Mouse (Mus musculus) lung, adult 2 months (tissue): ENCODE measurements around the gene Slc22a23. TPM values are rescaled to one million over a fixed set of nuclear protein-coding genes. Genes with fewer than 3 reads are reported as not detected.

Experiments
- DNase-seq: peaks from one replicate; pipeline ENCODE4 v3.0.0; 2022
- H3K4me1 ChIP-seq: fragments of 200-500 bp; 2 replicates; pipeline ENCODE4 v1.6.1; 2011; ENCODE audit warnings: low read length; ENCODE audit not compliant: control insufficient read depth, insufficient read depth
- H3K4me3 ChIP-seq: fragments of 200-500 bp; replicated peaks from 2 replicates; pipeline ENCODE3; 2011; ENCODE audit warnings: low read depth, mild to moderate bottlenecking, control low read depth, low read length; ENCODE audit errors: extremely low read depth
- CTCF ChIP-seq: fragments of 200-500 bp; IDR thresholded peaks from 2 replicates; pipeline ENCODE4 v1.5.1; 2011; ENCODE audit warnings: mild to moderate bottlenecking, low read length, control low read depth; ENCODE audit not compliant: insufficient read depth
- POLR2A ChIP-seq: fragments of 200-500 bp; IDR thresholded peaks from 2 replicates; pipeline ENCODE4 v1.6.1; 2011; ENCODE audit warnings: low read depth, mild to moderate bottlenecking, control low read depth, low read length, borderline replicate concordance; ENCODE audit errors: extremely low read depth
- WGBS: fragments of 180-500 bp; shearing (Covaris S2); methylation state at CpG from one replicate; pipeline ENCODE4 v1.1.7; 2018; 5-methylcytosine and 5-hydroxymethylcytosine counted together
- polyA plus RNA-seq: library from polyadenylated mRNA; depleted of rRNA; stranded (reverse); fragments of >200 nt; gene quantifications from 2 replicates; pipeline ENCODE4 v1.2.3, GENCODE M21; 2012

The Slc22a23 gene
- polyA plus RNA-seq, 1 experiment, result 81.6 TPM

GRCm38 (mm10) chr13:34370281-34370825, 25.4 kb upstream of the Slc22a23 start:
- DNase-seq, result no peak
- 73% methylated on average over 4 of the region's 4 CpGs for WGBS
- TF ChIP-seq POLR2A (no peak), CTCF (no peak)

DNA sequence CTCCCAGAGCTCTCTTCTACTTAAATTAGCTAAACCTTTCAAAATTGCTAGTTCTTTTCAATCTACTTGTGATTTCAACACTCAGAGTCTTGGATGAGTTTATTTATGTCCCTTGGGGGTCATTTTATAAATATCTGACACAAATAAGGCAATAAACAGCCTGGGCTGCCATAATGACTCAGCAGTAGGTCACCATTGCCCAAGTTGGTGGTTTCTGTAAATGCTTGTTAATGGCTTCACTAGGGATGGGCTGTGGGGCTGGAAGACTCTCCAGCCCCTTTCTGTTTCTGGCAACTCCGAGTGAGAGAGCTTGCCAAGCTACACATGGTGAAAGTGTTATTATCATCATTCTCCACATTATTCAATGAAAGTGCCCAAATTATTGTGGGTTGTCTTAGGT, 20.2 kb upstream of the Slc22a23 start:
- Histone ChIP-seq H3K4me1 (peaks cover 4% of the 10 kb centered on the region), H3K4me3 (no peak overlapping the region)
- 76% methylated on average over 1 of the region's 1 CpGs for WGBS
- no peak for DNase-seq
- TF ChIP-seq CTCF (no peak), POLR2A (no peak)

More at GRCm38 (mm10) chr13:34370281-34370825, 25.4 kb upstream of the Slc22a23 start:
- H3K4me3 ChIP-seq, result no peak overlapping the region
- H3K4me1 ChIP-seq, result no peaks in the 10 kb centered on the region

DNA sequence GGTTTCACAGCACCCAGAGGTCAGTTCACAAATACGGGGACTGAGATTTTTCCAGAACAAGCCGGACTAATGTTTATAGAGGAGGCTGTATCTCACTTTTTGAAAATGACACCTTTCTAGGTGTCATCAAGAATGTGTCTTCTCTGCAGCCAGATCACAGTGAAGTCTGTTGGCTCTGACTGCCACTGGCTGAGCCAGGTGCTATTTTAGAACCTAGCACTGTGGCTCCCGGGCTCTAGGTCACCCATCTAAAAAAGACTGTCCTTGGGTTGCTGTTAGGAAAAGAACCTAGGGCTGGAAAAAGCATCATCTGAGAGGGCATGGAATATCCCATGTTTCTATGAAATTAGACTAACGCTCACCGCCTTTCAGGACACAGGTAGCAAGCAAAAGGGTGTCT, 10.7 kb upstream of the Slc22a23 start:
- TF ChIP-seq CTCF, result no peak
- no peak for TF ChIP-seq POLR2A
- no peak for DNase-seq
- no peaks in the 10 kb centered on the region for H3K4me1 ChIP-seq
- no peak overlapping the region for H3K4me3 ChIP-seq
- 88% methylated on average over 5 of the region's 5 CpGs for WGBS

GRCm38 (mm10) chr13:34354830-34355624, 10.0 kb upstream of the Slc22a23 start:
- 82% methylated on average over 10 of the region's 10 CpGs for WGBS
- TF ChIP-seq POLR2A (no peak), CTCF (no peak)
- no peaks in the 10 kb centered on the region for H3K4me1 ChIP-seq
- H3K4me3 ChIP-seq, result no peak overlapping the region
- DNase-seq, result no peak

GRCm38 (mm10) chr13:34353241-34353640, 8.3 kb upstream of the Slc22a23 start:
- 87% methylated on average over 7 of the region's 7 CpGs for WGBS
- DNase-seq, result no peak
- no peak overlapping the region for H3K4me3 ChIP-seq
- H3K4me1 ChIP-seq, result no peaks in the 10 kb centered on the region
- TF ChIP-seq POLR2A (no peak), CTCF (no peak)

GRCm38 (mm10) chr13:34351437-34351836, 6.5 kb upstream of the Slc22a23 start:
- DNase-seq, result no peak
- no peak for TF ChIP-seq CTCF
- TF ChIP-seq POLR2A, result no peak

GRCm38 (mm10) chr13:34347960-34348889, 3.2 kb upstream of the Slc22a23 start:
- 41% methylated on average over 7 of the region's 7 CpGs for WGBS
- TF ChIP-seq CTCF (no peak), POLR2A (no peak)

More at GRCm38 (mm10) chr13:34351437-34351836, 6.5 kb upstream of the Slc22a23 start:
- Histone ChIP-seq H3K4me3 (no peak overlapping the region), H3K4me1 (no peaks in the 10 kb centered on the region)

DNA sequence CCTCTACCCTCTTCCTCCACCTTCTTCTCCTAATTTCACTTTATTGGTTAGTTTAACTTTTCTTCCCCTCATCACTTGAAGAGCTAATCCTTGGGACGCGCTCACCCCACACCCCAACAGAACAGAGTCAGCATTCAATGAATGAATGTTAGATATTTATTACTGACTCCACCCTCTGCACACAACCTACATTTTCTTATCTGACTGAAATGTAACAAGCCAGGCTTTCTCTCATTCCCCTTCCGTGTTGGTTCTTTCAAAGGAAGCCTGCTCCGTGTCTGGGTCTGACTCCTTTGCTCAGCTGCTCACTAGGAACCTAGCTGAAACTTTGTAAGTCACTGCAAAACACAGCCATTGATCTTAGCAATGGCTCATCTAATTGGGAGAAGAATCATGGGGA, 1.8 kb upstream of the Slc22a23 start:
- 69% methylated on average over 4 of the region's 4 CpGs for WGBS
- no peak for DNase-seq
- no peak overlapping the region for H3K4me3 ChIP-seq
- H3K4me1 ChIP-seq, result no peaks in the 10 kb centered on the region; the same call in 1 of the 2 replicates
- TF ChIP-seq POLR2A, result no peak

More at GRCm38 (mm10) chr13:34347960-34348889, 3.2 kb upstream of the Slc22a23 start:
- no peak for DNase-seq
- H3K4me3 ChIP-seq, result no peak overlapping the region
- no peaks in the 10 kb centered on the region; the same call in 1 of the 2 replicates for H3K4me1 ChIP-seq

GRCm38 (mm10) chr13:34346238-34346637, 1.3 kb upstream of the Slc22a23 start:
- TF ChIP-seq CTCF (no peak), POLR2A (no peak)
- Histone ChIP-seq H3K4me3 (no peak overlapping the region), H3K4me1 (no peaks in the 10 kb centered on the region; the same call in 1 of the 2 replicates)
- WGBS, result 52% methylated on average over 7 of the region's 7 CpGs
- no peak for DNase-seq
